Mouse (Mus musculus) 3T3-L1 (cell line): Measurements from ENCODE around the gene Agpat3.

Experiments used
- DNase-seq: peaks from one replicate; pipeline ENCODE4 v3.0.0-alpha.2; 2015; ENCODE audit warnings: low read depth, low spot score

The Agpat3 gene

DNA sequence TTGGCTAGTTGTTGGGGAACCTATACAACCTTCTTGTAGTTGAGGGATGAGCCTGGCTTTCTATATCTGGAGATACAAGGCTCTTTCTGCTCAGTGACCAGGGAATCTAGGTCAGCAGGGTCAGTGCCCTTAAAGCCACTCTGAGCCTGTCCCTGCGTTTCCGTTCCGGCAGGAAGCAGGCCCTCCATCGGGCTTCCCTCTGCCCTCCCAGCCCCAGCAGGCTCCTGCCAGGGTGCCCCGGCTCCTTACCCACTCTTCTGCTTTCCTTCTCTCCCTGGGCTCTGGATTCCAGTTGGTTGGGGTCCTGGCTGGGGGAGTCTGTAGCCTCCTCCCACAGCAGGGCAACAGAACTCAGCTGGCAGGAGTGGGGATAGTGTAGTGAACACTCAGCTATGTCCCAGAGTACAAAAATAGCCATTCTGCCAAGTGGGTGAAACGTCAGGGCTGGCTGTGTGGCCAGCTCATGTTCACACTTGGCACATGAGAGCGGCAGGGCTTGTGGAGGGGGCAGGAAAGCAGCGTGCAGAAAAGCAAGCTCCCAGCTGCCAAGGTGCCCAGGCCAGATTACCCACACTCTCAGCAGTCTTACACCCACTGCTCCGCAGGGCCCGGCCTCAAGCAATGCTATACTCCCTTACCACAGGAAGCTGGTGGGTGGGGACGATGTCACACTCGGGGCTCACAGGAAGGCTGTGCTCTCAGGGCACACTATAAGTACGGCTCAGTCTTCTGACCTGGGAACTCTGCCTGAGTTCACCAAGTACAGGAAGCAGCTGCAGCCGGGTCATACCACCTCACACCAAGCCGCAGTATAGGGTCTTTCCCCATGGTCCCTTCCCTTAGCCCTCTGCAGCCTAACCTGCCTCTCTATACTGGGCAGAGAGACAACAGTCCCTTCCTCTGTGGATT is 54.5 kb downstream of the Agpat3 start:
- peak; percentile 86 for DNase-seq

- no peak for DNase-seq
These were observed 55.3 kb downstream of the Agpat3 start for GRCm38 (mm10) chr10:78296980-78297379.

DNA sequence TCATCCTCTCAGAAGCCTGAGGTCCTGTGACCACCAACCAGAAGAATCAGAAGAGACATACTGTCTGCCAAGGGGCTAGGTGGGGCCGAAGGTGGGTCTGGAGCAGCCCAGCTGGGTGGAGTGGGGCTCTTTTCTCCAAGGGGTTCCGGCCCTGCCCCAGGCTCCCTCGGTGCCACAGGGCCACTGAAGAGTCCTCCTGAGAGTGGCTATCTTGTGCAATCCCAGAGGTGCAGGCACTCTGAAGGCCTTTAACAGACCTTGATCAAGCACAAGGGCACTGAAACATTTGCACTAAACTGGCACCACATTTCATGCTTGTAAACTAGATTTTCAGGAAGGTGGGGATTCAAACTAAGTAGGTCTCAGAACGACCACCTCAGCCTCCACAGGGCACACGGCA is 55.9 kb downstream of the Agpat3 start:
- DNase-seq = no peak

DNA sequence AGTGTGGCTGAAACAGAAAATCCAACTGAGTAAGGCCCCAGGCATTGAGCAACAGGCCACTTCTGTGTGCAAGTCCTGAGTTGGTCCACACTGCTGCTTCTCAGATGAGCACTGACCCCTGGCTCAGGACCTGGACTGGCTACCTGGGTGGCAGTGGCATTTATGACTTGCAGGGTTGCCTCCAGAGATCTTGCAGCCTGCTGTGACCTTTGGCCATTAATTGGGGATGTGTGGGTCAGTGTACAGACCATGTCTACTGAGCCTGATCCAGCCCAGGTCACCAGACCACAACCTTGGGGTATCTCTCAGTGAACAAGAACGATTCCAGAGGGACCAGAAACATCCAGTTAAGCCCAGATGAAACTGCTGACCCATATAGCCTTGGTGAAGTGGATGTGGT is 58.7 kb downstream of the Agpat3 start:
- DNase-seq = no peak

GRCm38 (mm10) chr10:78292381-78292780 is 59.9 kb downstream of the Agpat3 start:
- no peak for DNase-seq

DNA sequence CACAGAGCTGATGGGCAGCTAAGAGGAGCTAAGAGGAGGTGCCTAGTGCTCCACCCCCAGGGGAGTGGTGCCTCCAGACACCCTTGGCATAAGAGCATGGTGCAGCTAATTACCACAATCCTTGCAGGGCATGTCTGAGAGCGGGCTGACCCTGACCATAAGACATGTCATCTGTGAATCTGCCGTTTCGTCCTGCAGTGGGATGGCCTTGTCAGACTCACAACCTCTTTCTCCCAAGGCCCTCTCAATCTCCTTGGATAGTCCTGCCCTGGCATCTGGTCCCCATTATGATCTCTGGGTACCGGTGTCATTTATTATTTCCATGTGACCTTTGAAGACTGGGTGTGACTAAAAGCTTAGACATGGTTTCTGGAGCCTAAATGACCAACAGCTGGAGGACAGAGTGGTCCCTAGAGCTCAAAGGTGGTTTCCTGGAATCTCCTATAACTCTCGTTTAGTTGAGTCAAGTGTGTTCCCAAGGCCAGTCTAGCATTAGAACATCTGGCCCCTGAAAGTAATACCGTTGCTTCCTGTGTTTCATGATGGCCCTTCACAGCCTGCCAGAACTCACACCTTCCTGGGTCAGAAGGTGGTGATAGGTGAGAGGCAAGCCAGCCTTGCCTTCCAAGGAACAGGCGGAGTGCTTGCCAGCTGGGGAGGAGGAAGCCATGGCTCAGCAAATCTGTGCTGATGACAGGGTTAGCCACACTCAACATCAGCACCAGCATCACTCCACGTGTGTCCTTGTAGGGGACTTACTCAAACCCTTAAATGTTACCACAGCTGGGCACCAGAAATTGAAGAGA is 61.4 kb downstream of the Agpat3 start:
- peak; percentile 64 for DNase-seq

- DNase-seq = no peak
These were observed 63.4 kb downstream of the Agpat3 start for GRCm38 (mm10) chr10:78288896-78289295.

DNA sequence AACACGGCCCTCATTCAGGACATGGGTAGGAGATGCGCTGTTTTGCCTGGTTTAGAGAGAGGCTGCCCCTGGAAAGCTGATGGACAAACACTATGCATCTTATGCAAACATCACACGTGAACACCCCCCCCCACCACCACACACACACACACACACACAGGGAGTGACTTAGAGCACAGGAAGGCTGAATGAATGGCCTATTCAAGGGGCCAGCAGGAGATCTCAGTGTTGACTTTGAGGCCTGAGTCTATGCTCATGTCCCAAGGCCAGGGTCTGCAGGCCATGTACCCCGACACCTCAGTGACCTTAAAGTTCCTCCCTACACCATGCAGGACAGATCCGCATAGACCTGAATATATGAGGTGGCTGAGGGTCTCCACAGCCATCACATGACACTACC is 64.2 kb downstream of the Agpat3 start:
- no peak for DNase-seq

DNA sequence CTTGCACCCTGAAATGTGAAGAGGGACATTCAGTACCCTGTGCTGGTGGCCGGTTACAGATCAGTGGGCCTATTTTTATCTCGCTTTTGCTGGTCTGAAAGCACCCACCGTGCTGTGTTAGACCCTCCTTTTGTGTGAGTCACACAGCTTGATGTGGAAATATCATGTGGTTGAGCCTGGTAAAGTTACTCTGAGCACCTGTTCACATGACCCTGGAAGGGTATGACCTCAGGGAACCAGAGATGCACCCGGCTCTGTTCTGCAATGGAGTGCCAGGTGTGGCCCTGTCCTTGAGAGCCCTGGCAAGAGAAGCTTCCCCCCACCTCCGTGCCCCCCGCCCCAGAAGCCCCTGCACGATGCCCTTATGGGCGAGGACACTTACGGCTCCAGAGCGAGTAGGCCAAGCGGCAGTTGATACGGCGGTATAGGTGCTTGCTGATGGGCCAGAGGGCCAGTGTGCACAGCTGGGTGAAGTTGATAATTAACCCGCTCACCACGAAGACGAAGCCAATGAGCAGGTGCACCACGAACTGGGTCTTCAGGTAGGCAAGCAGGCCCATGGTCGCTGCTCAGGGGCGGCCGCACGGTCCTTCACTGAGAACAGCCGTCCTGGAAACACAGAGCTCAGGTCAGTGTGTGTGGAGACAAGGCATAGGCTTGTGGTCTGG is 64.7 kb downstream of the Agpat3 start:
- DNase-seq = no peak

DNA sequence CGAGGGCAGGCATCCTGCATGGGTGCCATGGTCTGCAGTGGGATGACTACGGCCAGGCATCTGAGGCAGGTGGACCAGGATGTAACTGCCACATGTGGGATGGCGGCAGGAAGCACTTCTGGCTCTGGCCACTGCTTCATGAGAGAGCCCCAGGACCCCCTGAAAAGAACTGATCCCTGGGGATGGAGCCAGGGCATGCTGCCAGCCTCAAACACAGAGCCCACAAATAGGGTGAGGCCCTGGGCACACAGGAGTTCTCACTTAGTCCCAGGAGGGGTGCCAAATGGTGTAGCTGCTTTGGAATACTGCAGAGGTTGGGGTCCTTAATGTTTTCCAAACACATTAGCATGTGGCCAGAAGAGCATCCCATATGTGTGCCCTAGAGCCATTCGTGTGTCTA is 66.3 kb downstream of the Agpat3 start:
- DNase-seq = no peak

GRCm38 (mm10) chr10:78285409-78285808 is 66.9 kb downstream of the Agpat3 start:
- DNase-seq = no peak

DNA sequence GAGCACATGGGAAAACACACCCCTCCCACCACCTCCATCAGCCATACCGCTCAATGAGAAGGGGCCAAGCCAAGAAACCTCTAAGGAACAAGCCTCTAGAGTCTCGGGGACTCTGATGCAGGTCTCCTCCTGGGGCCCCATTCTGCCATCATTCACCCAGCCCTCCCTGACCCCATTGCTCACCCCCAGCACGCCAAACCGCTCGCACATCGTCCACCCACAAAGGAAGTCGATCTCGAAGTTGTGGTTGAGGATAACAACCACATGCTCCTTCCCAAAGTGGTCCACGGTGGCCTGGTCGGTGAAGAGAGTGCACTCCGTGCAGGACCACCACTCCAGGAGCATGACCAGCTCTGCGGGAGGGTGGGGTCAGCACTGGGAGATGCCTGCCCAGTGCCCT is 67.5 kb downstream of the Agpat3 start:
- DNase-seq = no peak

- peak; percentile 54 for DNase-seq
These were observed 69.9 kb downstream of the Agpat3 start for GRCm38 (mm10) chr10:78282411-78282810.

GRCm38 (mm10) chr10:78280486-78280885 is 71.8 kb downstream of the Agpat3 start:
- no peak for DNase-seq

DNA sequence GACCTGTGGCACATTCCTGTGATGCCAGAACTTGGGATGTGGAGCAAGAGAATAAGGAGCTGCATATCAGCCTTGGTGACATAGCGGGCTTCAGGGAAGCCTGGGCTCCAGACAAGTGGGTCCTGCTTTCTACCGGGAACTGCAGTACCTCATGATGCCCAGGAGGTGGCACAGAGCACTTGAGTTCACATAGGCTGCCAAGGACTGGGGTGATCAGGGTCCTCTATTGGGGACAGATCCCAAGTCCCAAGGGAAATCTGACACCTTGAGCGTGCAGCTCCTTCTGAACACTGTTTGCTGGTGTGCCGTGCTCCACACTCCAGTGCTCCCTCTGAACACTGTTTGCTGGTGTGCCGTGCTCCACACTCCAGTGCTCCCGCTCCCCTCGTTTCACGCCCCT is 73.1 kb downstream of the Agpat3 start:
- DNase-seq = peak; percentile 69

DNA sequence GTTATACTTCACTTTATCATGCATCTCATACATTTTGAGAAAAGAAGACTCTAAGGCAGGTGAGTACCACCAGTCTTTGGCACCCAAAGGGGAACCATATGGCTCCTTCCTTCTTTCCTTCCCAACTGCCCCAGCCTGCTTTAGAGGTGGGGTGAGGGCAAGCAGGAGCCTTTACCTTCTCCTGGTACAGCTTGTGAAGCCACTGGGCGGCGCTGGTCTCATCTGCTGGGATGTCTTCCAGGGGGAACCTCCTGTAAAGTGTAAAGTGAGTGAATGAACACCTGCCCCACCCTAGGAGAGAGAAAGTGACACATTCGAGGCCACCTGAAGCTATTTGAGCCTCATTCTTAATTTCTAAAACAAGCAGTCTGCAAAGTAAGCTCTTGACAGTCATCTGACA is 74.5 kb downstream of the Agpat3 start:
- DNase-seq = no peak

- no peak for DNase-seq
These were observed 76.0 kb downstream of the Agpat3 start for GRCm38 (mm10) chr10:78276242-78276641.

GRCm38 (mm10) chr10:78272932-78273331 is 79.4 kb downstream of the Agpat3 start:
- no peak for DNase-seq

DNA sequence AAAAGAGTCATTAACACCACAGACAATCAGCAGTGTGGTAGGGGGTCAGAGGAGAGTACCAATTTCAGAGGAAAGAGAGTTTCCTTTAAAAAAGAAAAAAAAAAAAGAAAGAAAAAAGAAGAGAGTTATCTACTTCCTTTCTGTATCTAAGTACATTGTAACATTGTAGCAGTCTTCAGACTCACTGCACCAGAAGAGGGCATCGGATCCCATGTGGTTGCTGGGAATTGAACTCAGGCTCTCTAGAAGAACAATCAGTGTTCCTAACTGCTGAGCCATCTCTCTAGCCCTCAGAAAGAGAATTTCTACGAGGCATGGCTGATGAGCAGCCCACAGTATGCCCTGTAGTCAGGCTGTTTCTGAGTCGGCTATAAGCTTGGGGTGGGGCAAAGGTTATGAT is 86.4 kb downstream of the Agpat3 start:
- peak; percentile 25 for DNase-seq

DNA sequence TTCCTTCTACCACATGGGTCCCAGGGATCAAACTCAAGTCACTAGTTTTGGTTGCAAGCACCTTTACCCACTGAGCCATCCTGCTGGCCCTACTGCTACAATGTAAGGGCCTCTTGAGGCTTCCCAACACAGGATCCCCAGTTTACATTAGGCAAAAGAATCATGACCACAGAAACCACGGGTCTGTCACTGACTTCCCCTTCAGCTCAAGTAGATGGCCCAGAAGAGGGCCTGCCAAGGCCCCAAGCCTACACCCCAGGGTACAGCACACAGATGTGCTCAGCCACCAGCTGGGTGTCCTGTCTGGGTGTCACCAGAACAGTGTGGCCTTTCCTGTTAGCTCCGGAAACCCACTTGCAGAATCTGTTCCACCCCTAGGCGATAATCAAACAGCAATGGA is 87.6 kb downstream of the Agpat3 start:
- DNase-seq = peak; percentile 19

DNA sequence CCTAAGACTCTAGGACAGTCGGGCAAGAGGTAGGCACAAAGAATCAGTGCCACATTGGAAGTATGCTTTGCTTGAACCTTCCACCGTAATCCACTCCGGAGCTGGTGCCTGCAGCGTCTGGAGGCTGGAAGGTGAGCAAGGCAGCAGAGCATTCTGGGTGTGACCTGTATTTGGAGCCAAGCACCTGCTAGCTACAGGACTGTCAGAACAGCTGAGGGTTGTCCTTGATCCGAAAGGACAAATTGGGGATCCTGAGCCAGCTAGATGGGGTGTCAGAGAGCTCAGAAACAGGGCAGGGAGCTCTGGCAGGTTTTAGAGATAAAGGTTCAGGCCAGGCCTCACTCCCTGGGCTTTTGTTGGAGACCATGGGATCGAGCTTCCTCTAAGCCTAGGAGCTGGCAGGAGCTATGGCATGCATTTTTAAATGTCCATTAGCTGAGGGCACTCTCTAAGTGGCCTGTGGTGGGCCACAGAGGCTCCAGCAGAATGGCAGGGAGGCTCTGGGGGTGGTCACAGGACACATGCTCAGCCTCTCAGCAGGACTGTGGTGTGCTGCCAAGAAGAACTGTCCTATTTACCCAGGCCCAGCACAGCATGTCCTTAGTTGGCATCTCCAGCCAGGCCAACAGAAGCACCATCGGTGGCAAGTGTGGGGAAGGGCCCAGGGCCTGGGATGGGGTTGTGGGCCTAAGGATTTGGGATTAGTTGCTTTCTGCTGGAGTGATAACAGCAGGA is 91.2 kb downstream of the Agpat3 start:
- DNase-seq = no peak

DNA sequence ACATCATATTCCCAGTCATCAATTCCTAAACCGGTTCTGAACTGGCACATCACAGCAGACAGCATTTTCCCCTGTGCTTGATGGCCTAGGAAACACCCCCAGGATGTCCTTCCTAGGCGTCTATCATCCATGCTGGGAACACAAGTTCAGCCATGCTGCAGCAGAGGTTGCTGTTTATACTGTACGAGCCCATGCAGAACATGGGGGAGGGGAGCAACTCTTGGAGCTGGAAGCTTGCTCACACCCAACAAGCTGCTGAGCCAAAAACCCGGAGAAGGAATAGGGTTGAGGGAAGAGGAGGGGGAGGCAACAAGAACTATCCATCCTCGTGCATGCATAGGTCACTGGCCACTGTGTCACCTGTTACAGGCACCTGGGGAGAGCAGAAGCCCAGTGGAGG is 92.0 kb downstream of the Agpat3 start:
- no peak for DNase-seq
